Mouse (Mus musculus): Measurements from ENCODE around the gene Slc10a1. TPM values are rescaled to one million over a fixed set of nuclear protein-coding genes. Genes with fewer than 3 reads are reported as not detected.
A peak's percentile ranks its signal among the peaks of the same experiment; 100 is the strongest.

Slc10a1 gene
- polyA plus RNA-seq (2012; rRNA removed): 0.38 and 0.79 TPM in 2 replicates

- peaks cover 6% of the 10 kb centered on the region; the same call in 1 of the 2 replicates for H3K4me1 ChIP-seq (ENCODE audit: control insufficient read depth, insufficient read depth, low read length)
- DNase-seq: peak; percentile 26
- H3K27ac ChIP-seq (ENCODE audit: insufficient read depth, low read depth, low read length): no peak within 1 kb of the TSS
- 62% methylated on average over 5 of the region's 5 CpGs for WGBS
- no peak for TF ChIP-seq POLR2A (IDR thresholded peaks at IDR 0.05; ENCODE audit: low read depth, low read length)
- TF ChIP-seq CTCF (conservative IDR thresholded peaks at IDR 0.05; ENCODE audit: insufficient read depth, insufficient read length, low read depth, low read length): no peak
- H3K4me3 ChIP-seq (ENCODE audit: insufficient read depth, low read depth, low read length): no peak within 1 kb of the TSS
- H3K36me3 ChIP-seq (ENCODE audit: control insufficient read depth, insufficient read depth, low read length): no peaks in the 10 kb centered on the region
- no peaks in the 10 kb centered on the region for H3K27me3 ChIP-seq (replicated peaks; ENCODE audit: control insufficient read depth, insufficient read depth, low read length)
These were observed at the start of gene Slc10a1 for GRCm38 (mm10) chr12:80968605-80969004. TSS of gene Slc10a1 (minus strand) at chr12:80968705.

- 93% methylated on average over 12 of the region's 12 CpGs for WGBS
- Histone ChIP-seq H3K36me3 (ENCODE audit: control insufficient read depth, insufficient read depth, low read length) (no peaks in the 10 kb centered on the region), H3K4me1 (ENCODE audit: control insufficient read depth, insufficient read depth, low read length) (no peaks in the 10 kb centered on the region), H3K27ac (ENCODE audit: insufficient read depth, low read depth, low read length) (no peak overlapping the region), H3K4me3 (ENCODE audit: insufficient read depth, low read depth, low read length) (no peak overlapping the region), H3K27me3 (replicated peaks; ENCODE audit: control insufficient read depth, insufficient read depth, low read length) (no peaks in the 10 kb centered on the region)
- no peak for DNase-seq
- TF ChIP-seq POLR2A (IDR thresholded peaks at IDR 0.05; ENCODE audit: low read depth, low read length) (no peak), CTCF (conservative IDR thresholded peaks at IDR 0.05; ENCODE audit: insufficient read depth, insufficient read length, low read depth, low read length) (no peak)
These were observed 49.1 kb upstream of the Slc10a1 start for GRCm38 (mm10) chr12:81017624-81018023.

GRCm38 (mm10) chr12:81013496-81013895, 45.0 kb upstream of the Slc10a1 start:
- H3K27ac ChIP-seq (ENCODE audit: insufficient read depth, low read depth, low read length): no peak overlapping the region
- WGBS: 70% methylated on average over 11 of the region's 11 CpGs
- no peaks in the 10 kb centered on the region for H3K4me1 ChIP-seq (ENCODE audit: control insufficient read depth, insufficient read depth, low read length)
- no peaks in the 10 kb centered on the region for H3K36me3 ChIP-seq (ENCODE audit: control insufficient read depth, insufficient read depth, low read length)
- H3K27me3 ChIP-seq (replicated peaks; ENCODE audit: control insufficient read depth, insufficient read depth, low read length): no peaks in the 10 kb centered on the region
- TF ChIP-seq POLR2A (IDR thresholded peaks at IDR 0.05; ENCODE audit: low read depth, low read length) (no peak), CTCF (conservative IDR thresholded peaks at IDR 0.05; ENCODE audit: insufficient read depth, insufficient read length, low read depth, low read length) (no peak)
- H3K4me3 ChIP-seq (ENCODE audit: insufficient read depth, low read depth, low read length): no peak overlapping the region
- DNase-seq: no peak

GRCm38 (mm10) chr12:81011994-81012393, 43.5 kb upstream of the Slc10a1 start:
- WGBS: 82% methylated on average over 2 of the region's 2 CpGs
- TF ChIP-seq POLR2A (IDR thresholded peaks at IDR 0.05; ENCODE audit: low read depth, low read length) (no peak), CTCF (conservative IDR thresholded peaks at IDR 0.05; ENCODE audit: insufficient read depth, insufficient read length, low read depth, low read length) (no peak)
- H3K4me3 ChIP-seq (ENCODE audit: insufficient read depth, low read depth, low read length): no peak overlapping the region
- H3K36me3 ChIP-seq (ENCODE audit: control insufficient read depth, insufficient read depth, low read length): no peaks in the 10 kb centered on the region
- H3K27me3 ChIP-seq (replicated peaks; ENCODE audit: control insufficient read depth, insufficient read depth, low read length): no peaks in the 10 kb centered on the region
- no peak overlapping the region for H3K27ac ChIP-seq (ENCODE audit: insufficient read depth, low read depth, low read length)
- H3K4me1 ChIP-seq (ENCODE audit: control insufficient read depth, insufficient read depth, low read length): no peaks in the 10 kb centered on the region
- DNase-seq: no peak

- TF ChIP-seq CTCF (conservative IDR thresholded peaks at IDR 0.05; ENCODE audit: insufficient read depth, insufficient read length, low read depth, low read length) (no peak), POLR2A (IDR thresholded peaks at IDR 0.05; ENCODE audit: low read depth, low read length) (no peak)
- Histone ChIP-seq H3K36me3 (ENCODE audit: control insufficient read depth, insufficient read depth, low read length) (no peaks in the 10 kb centered on the region), H3K27me3 (replicated peaks; ENCODE audit: control insufficient read depth, insufficient read depth, low read length) (no peaks in the 10 kb centered on the region), H3K4me1 (ENCODE audit: control insufficient read depth, insufficient read depth, low read length) (no peaks in the 10 kb centered on the region), H3K4me3 (ENCODE audit: insufficient read depth, low read depth, low read length) (no peak overlapping the region), H3K27ac (ENCODE audit: insufficient read depth, low read depth, low read length) (no peak overlapping the region)
- WGBS: 26% methylated on average over 3 of the region's 3 CpGs
- DNase-seq: no peak
These were observed 41.3 kb upstream of the Slc10a1 start for GRCm38 (mm10) chr12:81009813-81010212.

- H3K27ac ChIP-seq (ENCODE audit: insufficient read depth, low read depth, low read length): no peak overlapping the region
- no peaks in the 10 kb centered on the region; the same call in 1 of the 2 replicates for H3K27me3 ChIP-seq (replicated peaks; ENCODE audit: control insufficient read depth, insufficient read depth, low read length)
- TF ChIP-seq POLR2A (IDR thresholded peaks at IDR 0.05; ENCODE audit: low read depth, low read length) (no peak), CTCF (conservative IDR thresholded peaks at IDR 0.05; ENCODE audit: insufficient read depth, insufficient read length, low read depth, low read length) (no peak)
- no peaks in the 10 kb centered on the region for H3K4me1 ChIP-seq (ENCODE audit: control insufficient read depth, insufficient read depth, low read length)
- 17% methylated on average over 13 of the region's 13 CpGs for WGBS
- no peak overlapping the region for H3K4me3 ChIP-seq (ENCODE audit: insufficient read depth, low read depth, low read length)
- H3K36me3 ChIP-seq (ENCODE audit: control insufficient read depth, insufficient read depth, low read length): no peaks in the 10 kb centered on the region
- DNase-seq: no peak
These were observed 34.5 kb upstream of the Slc10a1 start for GRCm38 (mm10) chr12:81002841-81003635.

- Histone ChIP-seq H3K27ac (ENCODE audit: insufficient read depth, low read depth, low read length) (no peak overlapping the region), H3K4me3 (ENCODE audit: insufficient read depth, low read depth, low read length) (no peak overlapping the region), H3K4me1 (ENCODE audit: control insufficient read depth, insufficient read depth, low read length) (no peaks in the 10 kb centered on the region), H3K27me3 (replicated peaks; ENCODE audit: control insufficient read depth, insufficient read depth, low read length) (no peaks in the 10 kb centered on the region; the same call in 1 of the 2 replicates), H3K36me3 (ENCODE audit: control insufficient read depth, insufficient read depth, low read length) (no peaks in the 10 kb centered on the region)
- 73% methylated on average over 4 of the region's 4 CpGs for WGBS
- TF ChIP-seq CTCF (conservative IDR thresholded peaks at IDR 0.05; ENCODE audit: insufficient read depth, insufficient read length, low read depth, low read length) (no peak), POLR2A (IDR thresholded peaks at IDR 0.05; ENCODE audit: low read depth, low read length) (no peak)
- DNase-seq: no peak
These were observed 32.4 kb upstream of the Slc10a1 start for GRCm38 (mm10) chr12:81000924-81001323.

Data from kidney, adult 2 months (tissue).